Mouse (Mus musculus): ENCODE data around the gene Lilra5. TPM values are rescaled to one million over a fixed set of nuclear protein-coding genes. Genes with fewer than 3 reads are reported as not detected.
"Not testable (repeated sequence)": the region's sequence is repeated elsewhere in the genome, so short reads cannot be mapped to it uniquely, and the experiment has no call there.

Gene Lilra5
- 1.1 and 1.5 TPM in 2 replicates for polyA plus RNA-seq (2015; fragmentation: Nextera tagmentation; extraction: Ambion mirVana)

GRCm38 (mm10) chr7:4237454-4237853 is at the start of gene Lilra5:
Gene Lilra5, plus strand, starts transcription at chr7:4237754.
- no peak for ATAC-seq
- Histone ChIP-seq H3K36me3 (ENCODE audit: insufficient read depth, low read length) (no peaks in the 10 kb centered on the region), H3K9me3 (ENCODE audit: low read length) (no peaks in the 10 kb centered on the region), H3K4me2 (replicated peaks; ENCODE audit: low read depth, low read length) (no peak within 1 kb of the TSS), H3K27ac (ENCODE audit: low read length) (no peak within 1 kb of the TSS), H3K27me3 (replicated peaks; ENCODE audit: insufficient read depth, low read length) (no peaks in the 10 kb centered on the region), H3K4me3 (ENCODE audit: low read depth, low read length) (no peak within 1 kb of the TSS), H3K9ac (replicated peaks; ENCODE audit: low read depth) (no peak within 1 kb of the TSS), H3K4me1 (ENCODE audit: insufficient read depth, low read depth, low read length) (no peaks in the 10 kb centered on the region)
- TF ChIP-seq EP300 (IDR thresholded peaks at IDR 0.05) (no peak), CTCF (IDR thresholded peaks at IDR 0.05) (no peak)
- DNase-seq (ENCODE audit: low spot score), result no peak
- WGBS, result 57% methylated on average over 7 of the region's 7 CpGs

- DNase-seq (ENCODE audit: low spot score) (peak; percentile 14), ATAC-seq (no peak)
- Histone ChIP-seq H3K4me3 (ENCODE audit: low read depth, low read length) (no peak overlapping the region), H3K9me3 (ENCODE audit: low read length) (no peaks in the 10 kb centered on the region), H3K36me3 (ENCODE audit: insufficient read depth, low read length) (no peaks in the 10 kb centered on the region), H3K4me1 (ENCODE audit: insufficient read depth, low read depth, low read length) (no peaks in the 10 kb centered on the region), H3K27me3 (replicated peaks; ENCODE audit: insufficient read depth, low read length) (no peaks in the 10 kb centered on the region), H3K9ac (replicated peaks; ENCODE audit: low read depth) (no peak overlapping the region), H3K27ac (ENCODE audit: low read length) (no peak overlapping the region), H3K4me2 (replicated peaks; ENCODE audit: low read depth, low read length) (no peak overlapping the region)
- 72% methylated on average over 1 of the region's 1 CpGs for WGBS
- TF ChIP-seq CTCF (IDR thresholded peaks at IDR 0.05), result no peak
- no peak for TF ChIP-seq EP300 (IDR thresholded peaks at IDR 0.05)
Observed at GRCm38 (mm10) chr7:4207126-4207525, 30.4 kb upstream of the Lilra5 start.

GRCm38 (mm10) chr7:4208626-4209025 is 28.9 kb upstream of the Lilra5 start:
- no peak overlapping the region for H3K4me2 ChIP-seq (replicated peaks; ENCODE audit: low read depth, low read length)
- no peaks in the 10 kb centered on the region for H3K36me3 ChIP-seq (ENCODE audit: insufficient read depth, low read length)
- ATAC-seq, result no peak
- no peak overlapping the region for H3K27ac ChIP-seq (ENCODE audit: low read length)
- no peaks in the 10 kb centered on the region for H3K9me3 ChIP-seq (ENCODE audit: low read length)
- DNase-seq (ENCODE audit: low spot score), result peak; percentile 11
- no peaks in the 10 kb centered on the region for H3K27me3 ChIP-seq (replicated peaks; ENCODE audit: insufficient read depth, low read length)
- TF ChIP-seq CTCF (IDR thresholded peaks at IDR 0.05) (peak; percentile 40), EP300 (IDR thresholded peaks at IDR 0.05) (no peak)
- H3K4me1 ChIP-seq (ENCODE audit: insufficient read depth, low read depth, low read length), result no peaks in the 10 kb centered on the region
- H3K4me3 ChIP-seq (ENCODE audit: low read depth, low read length), result no peak overlapping the region
- H3K9ac ChIP-seq (replicated peaks; ENCODE audit: low read depth), result no peak overlapping the region
- 36% methylated on average over 2 of the region's 2 CpGs for WGBS

- not testable (repeated sequence) for H3K4me3 ChIP-seq (ENCODE audit: low read depth, low read length); DNase-seq (ENCODE audit: low spot score); H3K27me3 ChIP-seq (replicated peaks; ENCODE audit: insufficient read depth, low read length); ATAC-seq; H3K4me1 ChIP-seq (ENCODE audit: insufficient read depth, low read depth, low read length); H3K36me3 ChIP-seq (ENCODE audit: insufficient read depth, low read length); H3K9me3 ChIP-seq (ENCODE audit: low read length); H3K9ac ChIP-seq (replicated peaks; ENCODE audit: low read depth); H3K27ac ChIP-seq (ENCODE audit: low read length); H3K4me2 ChIP-seq (replicated peaks; ENCODE audit: low read depth, low read length)
Observed at GRCm38 (mm10) chr7:4213436-4213835, 24.1 kb upstream of the Lilra5 start.

- Histone ChIP-seq H3K9me3 (ENCODE audit: low read length) (no peaks in the 10 kb centered on the region), H3K27ac (ENCODE audit: low read length) (no peak overlapping the region), H3K4me1 (ENCODE audit: insufficient read depth, low read depth, low read length) (no peaks in the 10 kb centered on the region), H3K9ac (replicated peaks; ENCODE audit: low read depth) (no peak overlapping the region), H3K36me3 (ENCODE audit: insufficient read depth, low read length) (no peaks in the 10 kb centered on the region), H3K27me3 (replicated peaks; ENCODE audit: insufficient read depth, low read length) (no peaks in the 10 kb centered on the region), H3K4me3 (ENCODE audit: low read depth, low read length) (no peak overlapping the region), H3K4me2 (replicated peaks; ENCODE audit: low read depth, low read length) (no peak overlapping the region)
- WGBS, result 57% methylated on average over 2 of the region's 2 CpGs
- no peak for TF ChIP-seq CTCF (IDR thresholded peaks at IDR 0.05)
- TF ChIP-seq EP300 (IDR thresholded peaks at IDR 0.05), result no peak
- DNase-seq (ENCODE audit: low spot score) (no peak), ATAC-seq (no peak)
Observed at GRCm38 (mm10) chr7:4215396-4215795, 22.2 kb upstream of the Lilra5 start.

GRCm38 (mm10) chr7:4215805-4216204 is 21.7 kb upstream of the Lilra5 start:
- WGBS, result 45% methylated on average over 2 of the region's 2 CpGs
- Histone ChIP-seq H3K9me3 (ENCODE audit: low read length) (no peaks in the 10 kb centered on the region), H3K9ac (replicated peaks; ENCODE audit: low read depth) (no peak overlapping the region), H3K4me1 (ENCODE audit: insufficient read depth, low read depth, low read length) (no peaks in the 10 kb centered on the region), H3K27ac (ENCODE audit: low read length) (no peak overlapping the region), H3K27me3 (replicated peaks; ENCODE audit: insufficient read depth, low read length) (no peaks in the 10 kb centered on the region), H3K4me2 (replicated peaks; ENCODE audit: low read depth, low read length) (no peak overlapping the region), H3K36me3 (ENCODE audit: insufficient read depth, low read length) (no peaks in the 10 kb centered on the region), H3K4me3 (ENCODE audit: low read depth, low read length) (no peak overlapping the region)
- TF ChIP-seq EP300 (IDR thresholded peaks at IDR 0.05) (no peak), CTCF (IDR thresholded peaks at IDR 0.05) (no peak)
- ATAC-seq (no peak), DNase-seq (ENCODE audit: low spot score) (no peak)

- H3K9me3 ChIP-seq (ENCODE audit: low read length), result no peaks in the 10 kb centered on the region
- ATAC-seq (no peak), DNase-seq (ENCODE audit: low spot score) (no peak)
- H3K4me3 ChIP-seq (ENCODE audit: low read depth, low read length), result no peak overlapping the region
- TF ChIP-seq EP300 (IDR thresholded peaks at IDR 0.05), result no peak
- TF ChIP-seq CTCF (IDR thresholded peaks at IDR 0.05), result no peak
- no peak overlapping the region for H3K4me2 ChIP-seq (replicated peaks; ENCODE audit: low read depth, low read length)
- H3K27ac ChIP-seq (ENCODE audit: low read length), result no peak overlapping the region
- no peaks in the 10 kb centered on the region for H3K36me3 ChIP-seq (ENCODE audit: insufficient read depth, low read length)
- H3K27me3 ChIP-seq (replicated peaks; ENCODE audit: insufficient read depth, low read length), result no peaks in the 10 kb centered on the region
- H3K4me1 ChIP-seq (ENCODE audit: insufficient read depth, low read depth, low read length), result no peaks in the 10 kb centered on the region
- no peak overlapping the region for H3K9ac ChIP-seq (replicated peaks; ENCODE audit: low read depth)
Observed at GRCm38 (mm10) chr7:4235536-4235935, 2.0 kb upstream of the Lilra5 start.
